Mouse (Mus musculus): ENCODE measurements at regions not wholly inside any gene's neighbourhood (a gene's known extent, or its start where the extent isn't known, plus 50 kb on each side); places are given as distances from the start of the nearest gene placed in this dataset. TPM values are rescaled to one million over a fixed set of nuclear protein-coding genes. Genes with fewer than 3 reads are reported as not detected.
A peak's percentile ranks its signal among the peaks of the same experiment; 100 is the strongest.

DNA sequence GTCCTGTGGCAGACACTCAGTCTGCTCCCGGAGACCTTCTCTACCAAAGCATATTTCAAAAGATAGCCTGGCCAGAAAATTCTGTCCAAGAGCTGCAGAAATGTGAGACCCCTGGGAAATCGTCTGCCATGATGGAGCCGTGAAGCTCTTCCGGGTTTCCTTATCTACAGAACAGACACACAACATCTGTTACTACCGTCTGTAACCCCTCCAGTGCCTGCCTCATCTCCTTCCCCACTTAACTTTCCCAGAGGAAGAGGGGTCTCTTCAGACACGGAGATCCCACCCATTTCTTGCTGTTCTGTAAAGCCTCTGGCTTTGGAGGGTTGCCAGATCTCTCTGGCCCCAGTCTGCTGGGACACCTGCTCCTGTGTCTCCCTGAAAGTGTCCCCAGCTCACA lies 156.2 kb upstream of the Kcnab2 start:
- Histone ChIP-seq H3K27ac (no peak overlapping the region), H3K4me2 (replicated peaks) (no peak overlapping the region), H3K36me3 (no peaks in the 10 kb centered on the region), H3K4me3 (replicated peaks) (no peak overlapping the region), H3K4me1 (replicated peaks) (peaks cover 23% of the 10 kb centered on the region), H3K27me3 (peaks cover 11% of the 10 kb centered on the region), H3K9me3 (no peaks in the 10 kb centered on the region), H3K9ac (replicated peaks) (no peak overlapping the region)
- WGBS: 51% methylated on average over 6 of the region's 6 CpGs
- ATAC-seq: no peak

- Histone ChIP-seq H3K9me3 (0 out of 2 replicates have a peak, but pooled peaks cover 3% of the 10 kb centered on the region), H3K9ac (replicated peaks) (no peak overlapping the region), H3K27ac (no peak overlapping the region), H3K36me3 (no peaks in the 10 kb centered on the region), H3K4me1 (replicated peaks) (peaks cover 35% of the 10 kb centered on the region), H3K4me2 (replicated peaks) (no peak overlapping the region), H3K4me3 (replicated peaks) (no peak overlapping the region), H3K27me3 (peaks cover 14% of the 10 kb centered on the region; the same call in 1 of the 2 replicates)
- 85% methylated on average over 4 of the region's 4 CpGs for WGBS
- ATAC-seq: no peak
Observed at GRCm38 (mm10) chr4:152628111-152628510, 150.4 kb upstream of the Kcnab2 start.

DNA sequence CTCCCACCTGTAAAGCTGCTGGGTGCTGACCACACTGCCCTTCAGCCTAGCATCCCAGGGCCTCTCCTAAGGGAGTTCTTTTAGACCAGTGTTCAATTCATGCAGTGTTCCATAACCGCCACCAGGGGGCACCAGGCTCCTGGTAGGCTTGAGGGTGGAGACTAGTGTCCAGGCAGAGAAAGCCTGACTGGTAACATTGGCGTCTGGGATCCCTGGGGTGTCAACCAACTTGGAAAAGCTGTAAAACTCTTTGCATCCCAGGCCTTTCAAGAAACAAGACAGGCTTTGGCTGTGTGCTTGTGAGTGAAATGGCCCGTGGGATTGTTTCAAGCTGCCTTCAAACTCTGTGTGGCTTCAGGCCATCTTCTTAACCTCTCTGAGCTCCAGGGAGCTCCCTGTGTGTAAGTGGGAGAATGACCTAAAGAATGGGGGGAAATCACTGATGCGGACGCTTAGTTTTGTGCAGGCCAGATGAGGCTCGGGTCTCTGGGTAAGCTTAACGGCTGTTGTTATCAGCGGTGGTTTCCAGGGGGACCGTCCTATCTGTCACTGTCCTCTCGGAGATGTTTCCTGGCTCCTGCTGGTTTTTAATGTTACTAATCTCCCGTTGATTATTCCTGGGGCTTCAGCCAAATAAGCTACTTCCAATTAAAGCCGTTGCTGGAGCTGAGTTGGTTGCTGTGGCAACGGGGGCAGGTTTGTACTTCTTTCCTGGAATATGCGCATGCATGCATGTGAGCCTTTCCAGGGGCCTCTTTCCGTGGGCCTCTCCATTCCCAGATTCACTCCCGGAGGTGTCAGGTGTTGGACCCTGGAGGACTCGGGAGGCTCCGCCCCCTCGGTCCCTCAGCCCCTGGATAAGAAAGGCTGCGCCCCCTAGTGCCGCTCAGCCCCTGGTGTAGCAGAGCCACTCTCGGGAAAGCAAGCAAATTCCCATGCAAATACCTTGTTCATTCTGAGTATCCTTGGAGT lies 147.6 kb upstream of the Kcnab2 start:
- H3K9me3 ChIP-seq: 0 out of 2 replicates have a peak, but pooled peaks cover 3% of the 10 kb centered on the region
- H3K4me3 ChIP-seq (replicated peaks): no peak overlapping the region
- H3K9ac ChIP-seq (replicated peaks): 0 out of 2 replicates have a peak overlapping the region, but pooled peaks have one; percentile 5
- H3K36me3 ChIP-seq: no peaks in the 10 kb centered on the region
- peak overlapping the region; percentile 31 for H3K4me2 ChIP-seq (replicated peaks)
- H3K27ac ChIP-seq: peak overlapping the region; percentile 51
- 2% methylated on average over 22 of the region's 22 CpGs for WGBS
- ATAC-seq: peak; percentile 75
- peaks cover 44% of the 10 kb centered on the region for H3K4me1 ChIP-seq (replicated peaks)
- H3K27me3 ChIP-seq: peaks cover 20% of the 10 kb centered on the region

- H3K9me3 ChIP-seq: 0 out of 2 replicates have a peak, but pooled peaks cover 3% of the 10 kb centered on the region
- H3K9ac ChIP-seq (replicated peaks): 0 out of 2 replicates have a peak overlapping the region, but pooled peaks have one; percentile 36
- H3K4me2 ChIP-seq (replicated peaks): peak overlapping the region; percentile 27
- no peak for ATAC-seq
- WGBS: 61% methylated on average over 9 of the region's 9 CpGs
- H3K36me3 ChIP-seq: no peaks in the 10 kb centered on the region
- H3K4me3 ChIP-seq (replicated peaks): no peak overlapping the region
- peak overlapping the region; percentile 67 for H3K27ac ChIP-seq
- H3K4me1 ChIP-seq (replicated peaks): peaks cover 50% of the 10 kb centered on the region
- peaks cover 17% of the 10 kb centered on the region for H3K27me3 ChIP-seq
Observed at GRCm38 (mm10) chr4:152622022-152622777, 144.5 kb upstream of the Kcnab2 start.

- Histone ChIP-seq H3K4me2 (replicated peaks) (no peak overlapping the region), H3K4me1 (replicated peaks) (peaks cover 16% of the 10 kb centered on the region), H3K36me3 (no peaks in the 10 kb centered on the region), H3K27ac (no peak overlapping the region), H3K9me3 (no peaks in the 10 kb centered on the region), H3K27me3 (peaks cover 11% of the 10 kb centered on the region), H3K4me3 (replicated peaks) (no peak overlapping the region), H3K9ac (replicated peaks) (no peak overlapping the region)
- no peak for ATAC-seq
- 72% methylated on average over 3 of the region's 3 CpGs for WGBS
Observed at GRCm38 (mm10) chr4:152617636-152618035, 140.0 kb upstream of the Kcnab2 start.

DNA sequence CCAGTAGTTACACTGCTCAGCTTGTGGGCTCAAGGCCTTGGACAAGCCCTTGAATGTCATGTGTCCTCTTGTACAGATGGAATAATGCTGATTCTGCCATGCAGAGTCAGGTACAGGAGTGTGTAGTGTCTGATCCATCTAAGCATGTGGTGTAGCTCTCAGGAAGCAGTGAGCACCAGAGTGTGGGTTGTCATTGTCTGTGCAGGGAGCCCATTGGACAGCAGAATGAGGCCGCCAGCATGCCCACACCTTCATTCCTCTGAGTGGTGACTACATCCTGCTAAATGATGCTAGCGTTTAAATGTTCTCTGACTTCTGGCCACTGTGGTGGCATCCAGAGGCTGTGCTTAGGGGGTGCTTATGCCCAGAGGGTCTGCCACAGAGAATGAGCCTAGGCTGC lies 137.5 kb upstream of the Kcnab2 start:
- H3K9me3 ChIP-seq: no peaks in the 10 kb centered on the region
- H3K9ac ChIP-seq (replicated peaks): no peak overlapping the region
- no peaks in the 10 kb centered on the region for H3K27me3 ChIP-seq
- H3K36me3 ChIP-seq: no peaks in the 10 kb centered on the region
- ATAC-seq: no peak
- no peak overlapping the region for H3K27ac ChIP-seq
- WGBS: 94% methylated on average over 2 of the region's 2 CpGs
- H3K4me3 ChIP-seq (replicated peaks): no peak overlapping the region
- no peak overlapping the region for H3K4me2 ChIP-seq (replicated peaks)
- peaks cover 9% of the 10 kb centered on the region for H3K4me1 ChIP-seq (replicated peaks)

GRCm38 (mm10) chr4:152614356-152615100 lies 136.9 kb upstream of the Kcnab2 start:
- ATAC-seq: no peak
- no peak overlapping the region for H3K4me2 ChIP-seq (replicated peaks)
- no peaks in the 10 kb centered on the region for H3K9me3 ChIP-seq
- no peaks in the 10 kb centered on the region for H3K36me3 ChIP-seq
- no peak overlapping the region for H3K9ac ChIP-seq (replicated peaks)
- 89% methylated on average over 13 of the region's 13 CpGs for WGBS
- no peaks in the 10 kb centered on the region for H3K27me3 ChIP-seq
- H3K4me1 ChIP-seq (replicated peaks): peaks cover 9% of the 10 kb centered on the region
- no peak overlapping the region for H3K27ac ChIP-seq
- no peak overlapping the region for H3K4me3 ChIP-seq (replicated peaks)

Small RNA genes in the stretch of these regions (microRNA-seq; reads per million reads assigned to microRNA genes)
- not detected for gene Gm25779
